Mouse (Mus musculus) heart, postnatal 0 days (tissue): Measurements from ENCODE around the gene 4930402F06Rik.

Source experiments
- CTCF ChIP-seq: IDR thresholded peaks from 2 replicates; pipeline ENCODE4 v1.5.1; 2016; ENCODE audit warnings: antibody characterized with exemption, control low read depth, low read depth
- EP300 ChIP-seq: IDR thresholded peaks from 2 replicates; pipeline ENCODE4 v1.6.1; 2016; ENCODE audit warnings: antibody characterized with exemption, low read depth

- TF ChIP-seq CTCF (peak; percentile 58), EP300 (no peak)
Measured at GRCm38 (mm10) chr2:35373003-35373402, 24.0 kb downstream of the 4930402F06Rik start.
